Mouse (Mus musculus) ES-E14 (cell line): ENCODE data around the gene Arhgap10. TPM values are rescaled to one million over a fixed set of nuclear protein-coding genes. Genes with fewer than 3 reads are reported as not detected.

Experiments
- DNase-seq: peaks from one replicate; pipeline ENCODE4 v3.0.0-alpha.2; 2013; ENCODE audit warnings: low read depth, low spot score
- H3K27ac ChIP-seq: 2 replicates; pipeline ENCODE4 v1.5.1; 2012; ENCODE audit warnings: low read depth, mild to moderate bottlenecking, low read length, moderate library complexity, mixed read lengths; ENCODE audit not compliant: poor library complexity, insufficient read depth, severe bottlenecking
- H3K36me3 ChIP-seq: 2 replicates; pipeline ENCODE4 v1.6.1; 2012; ENCODE audit warnings: mild to moderate bottlenecking, low read length, moderate library complexity, mixed read lengths; ENCODE audit not compliant: control insufficient read depth, poor library complexity, insufficient read depth, severe bottlenecking
- H3K4me1 ChIP-seq, 2 experiments: fragments of 150-350 bp in 1 of 2; sonication (generic) in 1 of 2; 2 replicates each; pipeline ENCODE4 v1.6.1; 2012; ENCODE audit warnings: low read length in 2 of 2, mild to moderate bottlenecking in 1 of 2, mixed read lengths in 1 of 2; ENCODE audit not compliant: control insufficient read depth in 2 of 2, insufficient read depth in 2 of 2, poor library complexity in 1 of 2
- H3K4me3 ChIP-seq, 2 experiments: fragments of 150-350 bp in 1 of 2; sonication (generic) in 1 of 2; 2 replicates each; pipeline ENCODE4 v1.5.1; 2012; ENCODE audit warnings: low read length in 2 of 2, low read depth in 1 of 2, mild to moderate bottlenecking in 1 of 2, mixed read lengths in 1 of 2; ENCODE audit not compliant: insufficient read depth in 1 of 2, poor library complexity in 1 of 2, severe bottlenecking in 1 of 2
- H3K9ac ChIP-seq: 2 replicates; pipeline ENCODE4 v1.6.1; 2012; ENCODE audit warnings: low read depth, mild to moderate bottlenecking, low read length, mixed read lengths; ENCODE audit not compliant: poor library complexity, insufficient read depth, severe bottlenecking
- H3K9me3 ChIP-seq: fragments of 150-350 bp; sonication (generic); 2 replicates; pipeline ENCODE4 v1.6.1; 2012; ENCODE audit warnings: low read depth, mild to moderate bottlenecking, low read length; ENCODE audit not compliant: control insufficient read depth, insufficient read depth
- CHD2 ChIP-seq: IDR thresholded peaks from 2 replicates; pipeline ENCODE4 v1.6.1; 2014; ENCODE audit warnings: mild to moderate bottlenecking, low read depth, low read length, inconsistent platforms
- HCFC1 ChIP-seq: IDR thresholded peaks from 2 replicates; pipeline ENCODE4 v1.6.1; 2012; ENCODE audit warnings: low read length, inconsistent platforms, borderline replicate concordance; ENCODE audit not compliant: insufficient read depth
- MAFK ChIP-seq: IDR thresholded peaks from 2 replicates; pipeline ENCODE4 v1.6.1; 2014; ENCODE audit warnings: mild to moderate bottlenecking, low read depth, low read length, inconsistent platforms; ENCODE audit not compliant: insufficient read depth
- ZC3H11A ChIP-seq: IDR thresholded peaks from 2 replicates; pipeline ENCODE4 v1.6.1; 2012; ENCODE audit warnings: low read depth, mild to moderate bottlenecking, inconsistent platforms, low read length, borderline replicate concordance
- ZNF384 ChIP-seq: IDR thresholded peaks from 2 replicates; pipeline ENCODE4 v1.6.1; 2012; ENCODE audit warnings: low read depth, low read length, inconsistent platforms
- in situ Hi-C, 2 experiments: fragments of 600-800 bp; cut with MboI; formaldehyde crosslinking; loops; one replicate each; pipeline ENCODE4 v1.15.1; 2025; ENCODE audit warnings: low sequenced_read_pairs in 2 of 2, inconsistent platforms in 1 of 2; ENCODE audit not compliant: unreplicated experiment in 2 of 2
- total RNA-seq: library from RNA; depleted of rRNA; stranded (reverse); fragments of 300-350 nt; gene quantifications from 2 replicates; pipeline ENCODE4 v1.2.3, GENCODE M21; 2012

Arhgap10 gene
- total RNA-seq, 1 experiment: 10.8 TPM

DNA sequence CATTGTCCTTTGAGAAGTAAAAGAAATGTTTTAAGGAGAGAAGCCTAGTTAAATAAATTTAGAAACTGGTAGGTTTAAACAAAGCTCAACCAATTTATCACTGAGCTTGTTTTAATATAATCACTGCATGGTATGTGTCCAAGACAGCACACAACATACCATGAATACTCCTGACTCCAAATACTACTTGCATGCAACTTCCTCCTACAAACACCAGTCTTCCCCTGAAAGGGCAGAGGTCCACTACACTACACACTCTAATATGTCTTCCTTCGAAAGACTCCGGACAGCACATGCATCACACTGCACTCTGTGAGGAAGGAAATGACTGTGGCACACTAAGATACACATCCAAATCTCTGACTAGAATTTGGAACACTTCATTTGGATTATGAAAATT, 20.3 kb downstream of the Arhgap10 start:
- H3K4me1 ChIP-seq: no peaks in the 10 kb centered on the region
- TF ChIP-seq HCFC1 (no peak), MAFK (no peak), ZC3H11A (no peak), CHD2 (no peak)
- H3K9ac ChIP-seq: no peak overlapping the region
- in situ Hi-C loops: no loop called here
- no peak overlapping the region for H3K4me3 ChIP-seq
- no peak for DNase-seq
- no peak overlapping the region for H3K27ac ChIP-seq
- H3K36me3 ChIP-seq: no peaks in the 10 kb centered on the region
- no peaks in the 10 kb centered on the region for H3K9me3 ChIP-seq

DNA sequence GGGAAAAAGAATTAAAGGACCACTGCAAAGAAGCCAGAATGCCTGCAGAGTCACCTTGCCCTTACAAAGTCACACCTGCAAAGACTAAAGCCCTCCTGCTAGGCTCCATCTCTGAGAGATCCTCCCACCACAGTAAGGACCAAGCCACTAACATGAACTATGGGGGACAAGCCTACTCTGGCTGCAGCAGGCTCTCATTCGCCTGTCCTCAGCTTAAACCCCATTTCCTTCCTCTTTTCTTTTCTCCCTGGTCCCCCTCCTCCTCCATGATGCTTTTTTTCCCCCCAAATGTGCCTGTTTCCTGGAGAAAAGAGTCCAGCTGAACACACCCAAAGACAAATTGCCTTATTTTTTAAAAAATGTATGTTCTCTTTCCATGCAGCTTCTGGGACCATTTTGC, 21.5 kb downstream of the Arhgap10 start:
- no peak overlapping the region for H3K9ac ChIP-seq
- no peak overlapping the region for H3K4me3 ChIP-seq
- no peaks in the 10 kb centered on the region for H3K9me3 ChIP-seq
- DNase-seq: no peak
- in situ Hi-C loops: no loop called here
- no peak overlapping the region for H3K27ac ChIP-seq
- H3K4me1 ChIP-seq: no peaks in the 10 kb centered on the region
- TF ChIP-seq CHD2 (no peak), HCFC1 (no peak), ZNF384 (no peak), MAFK (no peak), ZC3H11A (no peak)
- H3K36me3 ChIP-seq: no peaks in the 10 kb centered on the region

DNA sequence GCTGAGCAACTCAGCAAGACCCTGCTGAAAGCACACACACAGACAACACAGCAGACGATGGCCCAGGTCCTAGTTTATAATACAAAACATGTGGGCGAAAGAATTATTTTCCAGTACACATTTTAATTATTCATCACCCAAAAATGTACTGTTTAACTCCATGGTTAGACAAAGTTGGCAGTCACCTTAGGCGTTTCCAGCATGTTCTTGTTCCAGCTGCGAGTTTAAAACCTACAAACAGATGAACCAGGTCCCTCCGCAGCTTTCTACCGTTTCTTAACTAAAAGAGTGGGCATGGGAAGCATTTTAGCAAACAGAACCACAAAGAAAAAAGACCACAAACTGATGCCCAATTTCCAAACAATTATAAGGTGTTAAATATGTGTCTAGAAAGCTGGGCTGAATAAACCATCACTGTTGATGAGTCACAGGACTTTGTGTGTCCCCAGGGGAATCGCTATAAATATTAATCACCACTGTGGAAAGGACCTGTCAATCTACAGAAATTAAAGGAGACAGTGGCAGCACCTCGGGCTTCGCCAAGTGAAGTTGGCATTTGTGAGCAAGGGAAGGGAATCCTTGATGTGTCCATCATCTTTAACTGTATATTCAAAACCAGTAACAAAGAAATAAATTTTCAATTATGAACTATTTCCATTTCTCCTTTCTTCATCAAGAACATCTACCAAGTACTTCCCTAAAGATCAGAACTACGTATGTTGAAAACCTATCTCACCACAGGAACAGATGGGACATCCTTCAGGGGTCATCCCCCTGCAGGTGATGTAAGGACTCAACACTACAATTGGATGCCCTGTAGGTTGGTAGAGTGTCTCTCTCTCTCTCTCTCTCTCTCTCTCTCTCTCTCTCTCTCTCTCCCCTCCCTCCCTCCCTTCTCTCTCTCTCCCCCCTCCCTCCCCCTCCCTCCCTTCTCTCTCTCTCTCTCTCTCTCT, 23.1 kb downstream of the Arhgap10 start:
- Histone ChIP-seq H3K36me3 (no peaks in the 10 kb centered on the region), H3K9ac (no peak overlapping the region), H3K27ac (no peak overlapping the region), H3K4me1 (no peaks in the 10 kb centered on the region), H3K4me3 (no peak overlapping the region), H3K9me3 (no peaks in the 10 kb centered on the region)
- in situ Hi-C loops: no loop called here
- TF ChIP-seq CHD2 (no peak), ZC3H11A (no peak), HCFC1 (no peak), MAFK (no peak), ZNF384 (no peak)
- no peak for DNase-seq

DNA sequence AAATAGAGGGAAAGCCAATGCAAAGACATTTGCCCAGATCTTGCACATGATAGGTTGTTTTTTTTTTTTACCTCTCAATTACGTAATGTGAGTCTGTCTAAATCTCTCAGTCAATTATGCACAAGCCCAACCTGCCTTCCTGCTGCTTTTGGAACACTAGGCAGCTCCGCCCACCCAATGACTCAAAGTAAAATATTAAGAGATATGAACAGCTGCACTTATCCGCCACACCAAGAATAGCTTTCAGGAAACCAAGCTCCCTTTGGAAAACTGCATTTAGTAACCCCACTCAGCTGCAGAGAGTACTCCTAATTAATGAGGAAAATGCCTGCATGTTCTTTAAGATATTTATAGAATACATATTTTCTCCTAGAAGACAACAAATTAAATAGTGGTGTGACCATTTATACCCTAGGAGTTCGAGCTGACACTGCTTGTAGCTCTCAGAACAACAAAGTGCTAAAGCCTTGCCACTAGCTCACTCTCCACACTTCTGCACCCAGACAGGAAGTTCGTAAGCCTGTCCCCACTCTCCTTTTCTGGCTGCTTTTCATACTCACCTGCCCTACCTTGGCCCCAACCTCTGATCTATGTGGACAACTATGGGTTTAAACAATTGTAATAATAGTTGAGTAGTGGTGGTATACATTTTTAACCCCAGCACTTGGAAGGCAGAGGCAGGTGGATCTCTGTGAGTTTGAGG, 25.2 kb downstream of the Arhgap10 start:
- no peak overlapping the region for H3K4me3 ChIP-seq
- no peak for DNase-seq
- H3K9me3 ChIP-seq: no peaks in the 10 kb centered on the region
- no peak overlapping the region for H3K9ac ChIP-seq
- TF ChIP-seq ZC3H11A: no peak
- no peak for TF ChIP-seq ZNF384
- no peak for TF ChIP-seq MAFK
- TF ChIP-seq HCFC1: no peak
- TF ChIP-seq CHD2: no peak
- no peak overlapping the region for H3K27ac ChIP-seq
- no peaks in the 10 kb centered on the region for H3K36me3 ChIP-seq
- no peaks in the 10 kb centered on the region for H3K4me1 ChIP-seq
- in situ Hi-C loops: no loop called here
